Mouse (Mus musculus): Measurements from ENCODE around the gene Ttll7. TPM values are rescaled to one million over a fixed set of nuclear protein-coding genes. Genes with fewer than 3 reads are reported as not detected.
A peak's percentile ranks its signal among the peaks of the same experiment; 100 is the strongest.

Gene Ttll7
- polyA plus RNA-seq, 1 experiment from 2014 or later: 0.39 TPM

GRCm38 (mm10) chr3:146943101-146943500 is 90.9 kb downstream of the Ttll7 start:
- Histone ChIP-seq H3K27me3 (no peaks in the 10 kb centered on the region), H3K4me2 (no peak overlapping the region), H3K4me3 (replicated peaks) (no peak overlapping the region), H3K4me1 (replicated peaks) (0 out of 2 replicates have a peak, but pooled peaks cover 2% of the 10 kb centered on the region), H3K27ac (replicated peaks) (no peak overlapping the region), H3K9me3 (replicated peaks) (no peaks in the 10 kb centered on the region), H3K36me3 (replicated peaks) (no peaks in the 10 kb centered on the region), H3K9ac (no peak overlapping the region)
- 60% methylated on average over 2 of the region's 2 CpGs for WGBS (ENCODE audit: insufficient replicate concordance)
- ATAC-seq (ENCODE audit: insufficient read depth): no peak

GRCm38 (mm10) chr3:146945342-146945741 is 93.2 kb downstream of the Ttll7 start:
- Histone ChIP-seq H3K4me3 (replicated peaks) (no peak overlapping the region), H3K9me3 (replicated peaks) (no peaks in the 10 kb centered on the region), H3K36me3 (replicated peaks) (no peaks in the 10 kb centered on the region), H3K4me1 (replicated peaks) (0 out of 2 replicates have a peak, but pooled peaks cover 2% of the 10 kb centered on the region), H3K9ac (no peak overlapping the region), H3K4me2 (no peak overlapping the region), H3K27me3 (no peaks in the 10 kb centered on the region), H3K27ac (replicated peaks) (no peak overlapping the region)
- no peak for ATAC-seq (ENCODE audit: insufficient read depth)
- WGBS (ENCODE audit: insufficient replicate concordance): 27% methylated on average over 2 of the region's 2 CpGs

- Histone ChIP-seq H3K36me3 (replicated peaks) (no peaks in the 10 kb centered on the region), H3K4me1 (replicated peaks) (0 out of 2 replicates have a peak, but pooled peaks cover 2% of the 10 kb centered on the region), H3K9ac (no peak overlapping the region), H3K27me3 (no peaks in the 10 kb centered on the region), H3K4me2 (peak overlapping the region; percentile 65), H3K4me3 (replicated peaks) (peak overlapping the region; percentile 46), H3K9me3 (replicated peaks) (no peaks in the 10 kb centered on the region), H3K27ac (replicated peaks) (no peak overlapping the region)
- no peak for ATAC-seq (ENCODE audit: insufficient read depth)
- WGBS (ENCODE audit: insufficient replicate concordance): under 1% methylated on average over 13 of the region's 13 CpGs
Observed at GRCm38 (mm10) chr3:146945887-146946286, 93.7 kb downstream of the Ttll7 start.

DNA sequence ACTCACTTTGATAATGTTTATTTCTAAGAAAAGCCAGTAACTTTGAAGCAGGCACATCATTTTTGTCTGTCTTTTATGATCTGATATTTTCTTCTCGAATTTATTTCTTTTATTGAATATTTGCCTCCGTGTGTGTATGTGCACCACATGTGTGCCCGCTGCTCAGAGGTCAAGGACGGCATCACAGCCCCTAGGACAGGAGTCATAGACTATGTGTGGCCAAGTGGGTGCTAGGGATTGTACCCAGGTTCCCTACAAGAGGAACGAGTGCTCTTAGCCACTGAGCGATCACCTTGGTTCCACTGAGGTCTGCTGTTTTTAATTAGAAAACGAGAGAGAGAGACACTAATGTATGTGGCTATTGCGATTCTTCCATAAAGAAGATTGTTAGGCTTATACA is 94.5 kb downstream of the Ttll7 start:
- Histone ChIP-seq H3K4me3 (replicated peaks) (no peak overlapping the region), H3K27ac (replicated peaks) (no peak overlapping the region), H3K27me3 (no peaks in the 10 kb centered on the region), H3K9ac (no peak overlapping the region), H3K9me3 (replicated peaks) (no peaks in the 10 kb centered on the region), H3K36me3 (replicated peaks) (no peaks in the 10 kb centered on the region), H3K4me2 (no peak overlapping the region), H3K4me1 (replicated peaks) (0 out of 2 replicates have a peak, but pooled peaks cover 2% of the 10 kb centered on the region)
- WGBS (ENCODE audit: insufficient replicate concordance): 63% methylated on average over 8 of the region's 8 CpGs
- no peak for ATAC-seq (ENCODE audit: insufficient read depth)

GRCm38 (mm10) chr3:146956792-146957191 is 104.6 kb downstream of the Ttll7 start:
- H3K4me3 ChIP-seq (replicated peaks): no peak overlapping the region
- no peak overlapping the region for H3K27ac ChIP-seq (replicated peaks)
- no peaks in the 10 kb centered on the region for H3K4me1 ChIP-seq (replicated peaks)
- no peaks in the 10 kb centered on the region for H3K9me3 ChIP-seq (replicated peaks)
- 72% methylated on average over 8 of the region's 8 CpGs for WGBS (ENCODE audit: insufficient replicate concordance)
- H3K36me3 ChIP-seq (replicated peaks): no peaks in the 10 kb centered on the region
- H3K27me3 ChIP-seq: no peaks in the 10 kb centered on the region
- ATAC-seq (ENCODE audit: insufficient read depth): no peak
- no peak overlapping the region for H3K9ac ChIP-seq
- H3K4me2 ChIP-seq: no peak overlapping the region

- no peaks in the 10 kb centered on the region for H3K27me3 ChIP-seq
- H3K9ac ChIP-seq: no peak overlapping the region
- no peak overlapping the region for H3K4me2 ChIP-seq
- H3K4me1 ChIP-seq (replicated peaks): no peaks in the 10 kb centered on the region
- H3K4me3 ChIP-seq (replicated peaks): no peak overlapping the region
- ATAC-seq (ENCODE audit: insufficient read depth): no peak
- no peak overlapping the region for H3K27ac ChIP-seq (replicated peaks)
- H3K9me3 ChIP-seq (replicated peaks): no peaks in the 10 kb centered on the region
- no peaks in the 10 kb centered on the region for H3K36me3 ChIP-seq (replicated peaks)
Observed at GRCm38 (mm10) chr3:146962838-146963237, 110.7 kb downstream of the Ttll7 start.

- Histone ChIP-seq H3K27me3 (no peaks in the 10 kb centered on the region), H3K9me3 (replicated peaks) (no peaks in the 10 kb centered on the region), H3K4me1 (replicated peaks) (no peaks in the 10 kb centered on the region), H3K36me3 (replicated peaks) (no peaks in the 10 kb centered on the region), H3K4me2 (no peak overlapping the region), H3K27ac (replicated peaks) (no peak overlapping the region), H3K4me3 (replicated peaks) (no peak overlapping the region), H3K9ac (no peak overlapping the region)
- no peak for ATAC-seq (ENCODE audit: insufficient read depth)
- WGBS (ENCODE audit: insufficient replicate concordance): 31% methylated on average over 3 of the region's 3 CpGs
Observed at GRCm38 (mm10) chr3:146964384-146964783, 112.2 kb downstream of the Ttll7 start.

GRCm38 (mm10) chr3:146967242-146967641 is 115.1 kb downstream of the Ttll7 start:
- 60% methylated on average over 7 of the region's 7 CpGs for WGBS (ENCODE audit: insufficient replicate concordance)
- Histone ChIP-seq H3K9me3 (replicated peaks) (no peaks in the 10 kb centered on the region), H3K4me2 (no peak overlapping the region), H3K4me1 (replicated peaks) (no peaks in the 10 kb centered on the region), H3K27me3 (no peaks in the 10 kb centered on the region), H3K4me3 (replicated peaks) (no peak overlapping the region), H3K9ac (no peak overlapping the region), H3K36me3 (replicated peaks) (no peaks in the 10 kb centered on the region), H3K27ac (replicated peaks) (no peak overlapping the region)
- no peak for ATAC-seq (ENCODE audit: insufficient read depth)

DNA sequence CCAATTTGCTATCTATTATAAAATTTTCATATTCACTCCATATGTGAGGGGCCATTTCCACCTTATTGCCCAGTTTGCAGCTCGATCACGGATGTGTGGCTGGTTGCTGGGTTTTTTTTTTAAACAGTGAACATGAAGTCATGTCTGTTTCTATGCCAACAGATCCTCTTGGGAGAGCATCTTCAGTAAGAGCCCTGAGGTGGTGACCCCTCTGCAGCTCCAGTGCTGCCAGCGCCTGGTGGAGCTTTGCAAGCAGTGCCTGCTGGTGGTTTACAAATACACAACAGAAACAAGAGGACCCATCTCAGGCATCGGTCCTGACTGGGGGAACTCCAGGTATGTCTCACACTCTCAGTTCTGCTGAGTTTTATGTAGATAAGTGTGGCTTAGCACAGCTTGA is 115.7 kb downstream of the Ttll7 start:
- WGBS (ENCODE audit: insufficient replicate concordance): 52% methylated on average over 4 of the region's 4 CpGs
- H3K27ac ChIP-seq (replicated peaks): no peak overlapping the region

GRCm38 (mm10) chr3:146978272-146978671 is 126.1 kb downstream of the Ttll7 start:
- Histone ChIP-seq H3K4me1 (replicated peaks) (no peaks in the 10 kb centered on the region), H3K9me3 (replicated peaks) (no peaks in the 10 kb centered on the region), H3K27ac (replicated peaks) (no peak overlapping the region), H3K4me3 (replicated peaks) (no peak overlapping the region), H3K27me3 (no peaks in the 10 kb centered on the region), H3K9ac (no peak overlapping the region), H3K36me3 (replicated peaks) (no peaks in the 10 kb centered on the region), H3K4me2 (no peak overlapping the region)
- no peak for ATAC-seq (ENCODE audit: insufficient read depth)
- 60% methylated on average over 3 of the region's 3 CpGs for WGBS (ENCODE audit: insufficient replicate concordance)

More for the DNA sequence above, 115.7 kb downstream of the Ttll7 start:
- Histone ChIP-seq H3K4me1 (replicated peaks) (no peaks in the 10 kb centered on the region), H3K9me3 (replicated peaks) (no peaks in the 10 kb centered on the region), H3K4me3 (replicated peaks) (no peak overlapping the region), H3K27me3 (no peaks in the 10 kb centered on the region), H3K4me2 (no peak overlapping the region), H3K36me3 (replicated peaks) (no peaks in the 10 kb centered on the region), H3K9ac (no peak overlapping the region)
- ATAC-seq (ENCODE audit: insufficient read depth): no peak

DNA sequence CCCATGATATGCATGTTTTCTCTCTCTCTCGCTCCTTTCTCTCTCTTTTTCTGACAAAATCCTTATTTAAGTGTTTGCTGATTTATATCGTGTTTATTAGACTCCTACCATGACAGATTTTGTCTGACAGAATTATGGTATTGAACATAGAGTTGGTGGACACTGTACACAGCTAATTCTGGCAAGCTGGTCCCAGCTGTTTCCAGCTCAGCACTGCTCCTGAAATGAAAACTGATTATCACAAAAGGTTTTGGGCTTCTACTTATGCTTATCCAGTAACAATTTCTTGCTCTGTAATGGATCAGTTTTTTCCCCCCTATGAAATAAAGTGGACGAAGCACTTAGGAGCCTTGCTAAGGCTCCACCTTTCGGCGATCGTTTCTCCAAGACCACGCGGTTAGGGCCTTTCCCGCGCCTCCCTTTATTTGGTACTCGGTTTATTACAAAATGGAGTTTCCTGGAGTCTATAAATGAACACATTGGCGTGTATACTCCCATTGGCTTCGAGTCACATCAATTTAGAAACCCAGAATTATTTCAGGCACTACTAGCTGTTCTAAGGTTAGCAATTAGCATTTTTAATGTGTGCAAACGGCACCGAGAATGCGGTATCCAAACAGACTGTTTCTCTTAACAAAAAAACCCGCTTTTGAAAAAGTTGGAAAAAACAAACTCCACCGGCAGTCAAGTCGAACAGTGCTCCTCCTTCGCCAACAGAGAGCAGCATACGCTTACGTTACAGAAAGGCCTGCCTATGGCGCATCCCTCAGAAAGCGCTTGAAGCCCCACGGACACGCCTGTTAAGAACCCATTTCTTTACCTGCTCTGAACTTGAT is 141.9 kb downstream of the Ttll7 start:
- H3K4me2 ChIP-seq: no peak overlapping the region
- H3K27me3 ChIP-seq: no peaks in the 10 kb centered on the region
- H3K9ac ChIP-seq: no peak overlapping the region
- H3K4me3 ChIP-seq (replicated peaks): no peak overlapping the region
- H3K9me3 ChIP-seq (replicated peaks): no peaks in the 10 kb centered on the region
- no peaks in the 10 kb centered on the region for H3K4me1 ChIP-seq (replicated peaks)
- H3K27ac ChIP-seq (replicated peaks): no peak overlapping the region
- 41% methylated on average over 26 of the region's 26 CpGs for WGBS (ENCODE audit: insufficient replicate concordance)
- no peaks in the 10 kb centered on the region for H3K36me3 ChIP-seq (replicated peaks)
- ATAC-seq (ENCODE audit: insufficient read depth): no peak
